Mouse (Mus musculus) ES-E14 (cell line): ENCODE data around the gene Dlg2.

Experiments used
- HCFC1 ChIP-seq: IDR thresholded peaks from 2 replicates; pipeline ENCODE4 v1.6.1; 2012; ENCODE audit warnings: low read length, inconsistent platforms, borderline replicate concordance; ENCODE audit not compliant: insufficient read depth
- MAFK ChIP-seq: IDR thresholded peaks from 2 replicates; pipeline ENCODE4 v1.6.1; 2014; ENCODE audit warnings: mild to moderate bottlenecking, low read depth, low read length, inconsistent platforms; ENCODE audit not compliant: insufficient read depth
- ZC3H11A ChIP-seq: IDR thresholded peaks from 2 replicates; pipeline ENCODE4 v1.6.1; 2012; ENCODE audit warnings: low read depth, mild to moderate bottlenecking, inconsistent platforms, low read length, borderline replicate concordance

DNA sequence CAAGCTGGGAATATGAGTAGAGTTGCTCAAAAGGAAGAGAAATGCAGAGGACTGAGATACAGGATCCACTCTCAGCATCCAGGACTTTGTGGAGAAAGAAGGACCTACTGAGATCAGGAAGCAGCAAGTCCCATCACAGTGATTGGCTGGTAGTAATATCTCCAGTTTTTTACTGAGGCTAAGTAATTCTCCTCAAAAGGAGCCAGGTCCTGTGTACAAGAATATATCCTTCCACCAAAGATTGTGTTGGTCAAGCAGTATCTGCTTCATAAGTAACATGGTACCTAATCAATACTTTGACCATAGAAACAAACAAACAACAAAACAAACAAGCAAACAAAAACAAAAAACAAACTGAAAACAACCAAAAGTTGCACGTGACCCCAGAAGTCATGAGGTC, 980.3 kb downstream of the Dlg2 start:
- TF ChIP-seq MAFK (no peak), HCFC1 (no peak), ZC3H11A (no peak)
